ENCODE assay signal across 18 mouse cellular contexts in the genomic region with DNA sequence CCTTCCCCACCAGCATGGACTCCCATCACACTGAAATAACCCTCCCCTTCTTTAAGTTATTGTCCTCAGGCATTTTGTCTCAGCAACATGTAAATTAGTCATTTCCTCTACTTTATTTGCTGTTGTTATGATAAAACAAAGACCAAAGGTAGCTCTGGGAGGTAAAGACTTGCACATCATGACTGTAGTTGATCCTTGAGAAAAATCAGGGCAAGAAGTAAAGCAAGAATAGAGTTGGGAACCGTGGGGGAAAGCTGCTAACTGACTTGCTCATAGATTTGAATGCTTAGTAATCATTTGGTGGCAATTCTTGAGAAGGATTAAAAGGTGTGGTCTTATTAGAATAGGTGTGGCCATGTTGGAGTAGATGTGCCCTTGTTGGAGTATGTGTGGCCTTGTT.
"Had no signal": no experiment of that assay in that cellular context is flagged by ENCODE, and none has a peak within 500 bp of the region (broad histone marks: within the 10 kb centered on the region; RNA-seq: fewer than 3 reads in every experiment).

No protein-coding gene starts in this region.

- H3K9ac ChIP-seq: lung, embryonic 14.5 days; midbrain, embryonic 12.5 days; neural tube, embryonic 13.5 days; neural tube, embryonic 15.5 days had no signal

- H3K27ac ChIP-seq: midbrain, embryonic 10.5 days; midbrain, embryonic 12.5 days; neural tube, embryonic 13.5 days; neural tube, embryonic 15.5 days had no signal

- H3K27me3 ChIP-seq: midbrain, embryonic 12.5 days; neural tube, embryonic 13.5 days; neural tube, embryonic 15.5 days had no signal

- DNase-seq: lung, adult 18-20 months; lung, embryonic 14.5 days; lung, postnatal 14 days; midbrain, embryonic 14.5 days; retina, postnatal 1 day; right cerebral cortex, adult 18-20 months; right cerebral cortex, postnatal 14 days; right cerebral cortex, postnatal 4 days; spleen, adult 18-20 months; thymus, adult 18-20 months; thymus, postnatal 14 days; thymus, postnatal 36 days had no signal

- H3K36me3 ChIP-seq: midbrain, embryonic 10.5 days; midbrain, embryonic 12.5 days; neural tube, embryonic 13.5 days; neural tube, embryonic 15.5 days had no signal

- H3K4me2 ChIP-seq: lung, embryonic 14.5 days; midbrain, embryonic 12.5 days; neural tube, embryonic 13.5 days; neural tube, embryonic 15.5 days had no signal

- H3K4me1 ChIP-seq: midbrain, embryonic 10.5 days; midbrain, embryonic 12.5 days; neural tube, embryonic 13.5 days; neural tube, embryonic 15.5 days had no signal

- ATAC-seq: midbrain, embryonic 16.5 days had no signal

- H3K4me3 ChIP-seq: midbrain, embryonic 10.5 days; midbrain, embryonic 12.5 days; myocyte; neural tube, embryonic 13.5 days; neural tube, embryonic 15.5 days had no signal

- H3K9me3 ChIP-seq: midbrain, embryonic 10.5 days; midbrain, embryonic 12.5 days; neural tube, embryonic 13.5 days; neural tube, embryonic 15.5 days had no signal
